Mouse (Mus musculus) bone marrow, adult 2 months (tissue): ENCODE measurements around the gene 5330417H12Rik.

ENCODE experiments used
- CTCF ChIP-seq: fragments of 200-500 bp; IDR thresholded peaks from 2 replicates; pipeline ENCODE4 v1.5.1; 2011; ENCODE audit warnings: low read length, control low read depth; ENCODE audit not compliant: control insufficient read depth, insufficient read depth
- POLR2A ChIP-seq: fragments of 200-500 bp; IDR thresholded peaks from 2 replicates; pipeline ENCODE4 v1.6.1; 2011; ENCODE audit warnings: low read depth, mild to moderate bottlenecking, control low read depth, low read length, borderline replicate concordance; ENCODE audit not compliant: control insufficient read depth

GRCm38 (mm10) chr7:107595426-107595825 lies 29.5 kb downstream of the 5330417H12Rik start:
- TF ChIP-seq CTCF (no peak), POLR2A (no peak)
